Comparison of ENCODE assay signal across 34 mouse cellular contexts in genomic region chr16:17987703-17988102, GRCm38 (mm10). TPM values are rescaled to one million over a fixed set of nuclear protein-coding genes. Genes with fewer than 3 reads are reported as not detected.
DNase-seq lines count a peak whose midpoint lies in the region; ATAC-seq and TF ChIP-seq lines count a peak whose summit lies in the region.
"Had no signal": no experiment of that assay in that cellular context is flagged by ENCODE, and none has a peak within 500 bp of the region (broad histone marks: within the 10 kb centered on the region; RNA-seq: fewer than 3 reads in every experiment).

No protein-coding gene starts in this region.

- H3K4me1 ChIP-seq in heart, embryonic 13.5 days, result peaks cover 7% of the 10 kb centered on the region
- H3K4me1 ChIP-seq in liver, embryonic 12.5 days, result peaks cover 14% of the 10 kb centered on the region
- H3K4me1 ChIP-seq in ES-E14 (ENCODE audit: control insufficient read depth in 2 of 2, insufficient read depth in 2 of 2, low read length in 2 of 2, poor library complexity in 1 of 2), result peaks cover 0 to 3% of the 10 kb centered on the region in 2 experiments; a peak in 1 of 4 replicates
- H3K4me1 ChIP-seq: embryonic facial prominence, embryonic 13.5 days; forebrain, embryonic 13.5 days; kidney, embryonic 15.5 days; midbrain, embryonic 13.5 days had no signal

- ATAC-seq in heart, embryonic 13.5 days (ENCODE audit: extremely low read depth, insufficient number of reproducible peaks, low FRiP score, low TSS enrichment), result peak; percentile 64
- 0 out of 2 replicates have a peak, but pooled peaks have one; percentile 18 for ATAC-seq in liver, embryonic 12.5 days
- ATAC-seq: forebrain, embryonic 13.5 days; inflammation-experienced regulatory T-cells, adult 6 months; midbrain, embryonic 13.5 days had no signal

- 67% methylated on average over 1 of the region's 1 CpGs for WGBS in heart, embryonic 13.5 days
- WGBS in liver, embryonic 12.5 days (ENCODE audit: insufficient replicate concordance), result 59% methylated on average over 1 of the region's 1 CpGs

- no peaks in the 10 kb centered on the region for H3K36me3 ChIP-seq in heart, embryonic 13.5 days
- H3K36me3 ChIP-seq in liver, embryonic 12.5 days, result no peaks in the 10 kb centered on the region
- no peaks in the 10 kb centered on the region for H3K36me3 ChIP-seq in ES-E14 (ENCODE audit: control insufficient read depth, insufficient read depth, low read length, poor library complexity, severe bottlenecking)
- H3K36me3 ChIP-seq: embryonic facial prominence, embryonic 13.5 days; G1E; kidney, embryonic 15.5 days; midbrain, embryonic 13.5 days had no signal

- H3K27ac ChIP-seq in heart, embryonic 13.5 days (replicated peaks), result peak overlapping the region; percentile 8; the same call in 1 of the 2 replicates
- no peak overlapping the region for H3K27ac ChIP-seq in liver, embryonic 12.5 days
- H3K27ac ChIP-seq in ES-E14 (ENCODE audit: insufficient read depth, low read depth, low read length, poor library complexity, severe bottlenecking), result peak overlapping the region; percentile 64; the same call in 1 of the 2 replicates
- H3K27ac ChIP-seq: embryonic facial prominence, embryonic 13.5 days; forebrain, embryonic 13.5 days; gastrocnemius, adult 2 months; hindbrain, embryonic 14.5 days; kidney, embryonic 15.5 days; midbrain, embryonic 13.5 days; stomach, postnatal 0 days had no signal

- DNase-seq in heart, postnatal 25 days (ENCODE audit: low spot score), result no peak
- no peak for DNase-seq in liver
- no peak for DNase-seq in ES-E14 (ENCODE audit: low read depth, low spot score)
- DNase-seq in urinary bladder, adult 2 months (ENCODE audit: low spot score), result no peak
- DNase-seq in spleen, adult 18-20 months, result no peak
- DNase-seq: adrenal gland, postnatal 25 days; B cell, adult 2 months; cerebellum, adult 8-10 months; cerebellum, postnatal 36 days; embryo, embryonic 11 days; gastrocnemius, adult 2 months; heart, postnatal 4 days; kidney, postnatal 4 days; left cerebral cortex, postnatal 4 days; lung, embryonic 14.5 days; lung, postnatal 36 days; thymus, adult 2 months had no signal

- in situ Hi-C loops in ES-E14 (cut with MboI; ENCODE audit: low sequenced_read_pairs in 2 of 2, unreplicated experiment in 2 of 2), result no loop called here

- intact Hi-C loops in heart, postnatal 25 days (cut with DNase I), result loop anchor here (5.0 kb wide), 2 partner anchors 60 to 130 kb away; partner anchors contain the start of gene Slc25a1

- H3K27me3 ChIP-seq in heart, embryonic 13.5 days (replicated peaks), result 0 out of 2 replicates have a peak, but pooled peaks cover 8% of the 10 kb centered on the region
- no peaks in the 10 kb centered on the region for H3K27me3 ChIP-seq in liver, embryonic 12.5 days (replicated peaks)
- H3K27me3 ChIP-seq: embryonic facial prominence, embryonic 13.5 days; forebrain, embryonic 13.5 days; kidney, embryonic 15.5 days; midbrain, embryonic 13.5 days had no signal

- peaks cover 30% of the 10 kb centered on the region for H3K9me3 ChIP-seq in heart, embryonic 13.5 days
- H3K9me3 ChIP-seq in liver, embryonic 12.5 days (replicated peaks), result peaks cover 23% of the 10 kb centered on the region
- peaks cover 11% of the 10 kb centered on the region for H3K9me3 ChIP-seq in ES-E14 (ENCODE audit: control insufficient read depth, insufficient read depth, low read depth, low read length)
- H3K9me3 ChIP-seq: kidney, embryonic 15.5 days had no signal

- no peak overlapping the region for H3K9ac ChIP-seq in heart, embryonic 13.5 days
- no peak overlapping the region for H3K9ac ChIP-seq in liver, embryonic 12.5 days
- H3K9ac ChIP-seq in ES-E14 (ENCODE audit: insufficient read depth, low read depth, low read length, poor library complexity, severe bottlenecking), result no peak overlapping the region
- H3K9ac ChIP-seq: embryonic facial prominence, embryonic 13.5 days; forebrain, embryonic 13.5 days; hindbrain, embryonic 14.5 days; kidney, embryonic 15.5 days; lung, embryonic 14.5 days; midbrain, embryonic 13.5 days had no signal

- H3K4me3 ChIP-seq in heart, embryonic 13.5 days, result no peak overlapping the region
- H3K4me3 ChIP-seq in liver, embryonic 12.5 days, result no peak overlapping the region
- no peak overlapping the region for H3K4me3 ChIP-seq in ES-E14 (ENCODE audit: insufficient read depth in 1 of 2, low read depth in 1 of 2, low read length in 2 of 2, poor library complexity in 1 of 2, severe bottlenecking in 1 of 2)
- H3K4me3 ChIP-seq: embryonic facial prominence, embryonic 13.5 days; forebrain, embryonic 13.5 days; gastrocnemius, adult 2 months; kidney, embryonic 15.5 days; megakaryocyte, embryonic 14.5 days; midbrain, embryonic 13.5 days had no signal

- no peak overlapping the region for H3K4me2 ChIP-seq in heart, embryonic 13.5 days
- no peak overlapping the region for H3K4me2 ChIP-seq in liver, embryonic 12.5 days
- H3K4me2 ChIP-seq: embryonic facial prominence, embryonic 13.5 days; forebrain, embryonic 13.5 days; hindbrain, embryonic 14.5 days; kidney, embryonic 15.5 days; liver, embryonic 11.5 days; lung, embryonic 14.5 days; midbrain, embryonic 13.5 days had no signal

TF ChIP-seq in ES-E14, 5 proteins besides CTCF, POLR2A, EP300 and RAD21:
- TF ChIP-seq MAFK (IDR thresholded peaks at IDR 0.05; ENCODE audit: insufficient read depth, low read depth, low read length) (peak; percentile 94), CHD2 (IDR thresholded peaks at IDR 0.05; ENCODE audit: low read depth, low read length) (no peak), HCFC1 (IDR thresholded peaks at IDR 0.05; ENCODE audit: borderline replicate concordance, insufficient read depth, low read length) (no peak), ZC3H11A (IDR thresholded peaks at IDR 0.05; ENCODE audit: borderline replicate concordance, low read depth, low read length) (no peak), ZNF384 (IDR thresholded peaks at IDR 0.05; ENCODE audit: low read depth, low read length) (no peak)
TF ChIP-seq in ES-E14: peak in this region for 1.

RNA-seq across cellular contexts. Expression of gene Vpreb2, which starts 7.5 kb away (rescaled TPM):
- polyA plus RNA-seq in heart, embryonic 13.5 days (2015; fragmentation: Nextera tagmentation; extraction: Ambion mirVana), result not detected in 2 replicates
- not detected for total RNA-seq in heart, postnatal 25 days (2021)
- polyA plus RNA-seq in liver, embryonic 12.5 days (2016; fragmentation: Nextera tagmentation; extraction: Ambion mirVana), result not detected in 2 replicates
- not detected in 2 replicates for total RNA-seq in ES-E14 (2012; rRNA removed)
- polyA plus RNA-seq in urinary bladder, adult 2 months (2012; rRNA removed), result not detected in 2 replicates
- total RNA-seq: adrenal gland, postnatal 25 days; G1E; gastrocnemius, adult 2 months; gastrocnemius, postnatal 4 days; heart, postnatal 4 days; left cerebral cortex, postnatal 4 days; monocyte, adult 5-6 weeks; neutrophil, adult 5-6 weeks had no signal
- polyA plus RNA-seq: brain, embryonic 14.5 days; embryonic facial prominence, embryonic 13.5 days; forebrain, embryonic 13.5 days; G1E; hindbrain, embryonic 14.5 days; inflammation-experienced regulatory T-cells, adult 6 months; kidney, embryonic 15.5 days; liver, embryonic 11.5 days; lung, embryonic 14.5 days; midbrain, embryonic 13.5 days; small intestine, adult 2 months; stomach, postnatal 0 days had no signal

RNA-seq across cellular contexts. Expression of gene Slc25a1, which starts 59.7 kb away (rescaled TPM):
- polyA plus RNA-seq in heart, embryonic 13.5 days (2015; fragmentation: Nextera tagmentation; extraction: Ambion mirVana), result 34.8 and 38.0 TPM in 2 replicates
- total RNA-seq in heart, postnatal 25 days (2021), result 10 to 100 TPM in 1 of 2 experiments, 1 to 10 TPM in 1; 7.1 to 14.8 TPM
- polyA plus RNA-seq in liver, embryonic 12.5 days (2016; fragmentation: Nextera tagmentation; extraction: Ambion mirVana), result 99.2 and 102 TPM in 2 replicates
- total RNA-seq in ES-E14 (2012; rRNA removed), result 97.9 and 111 TPM in 2 replicates
- polyA plus RNA-seq in urinary bladder, adult 2 months (2012; rRNA removed), result 67.3 and 77.5 TPM in 2 replicates
